Mouse (Mus musculus): ENCODE measurements around the gene Ndufb4.

- TF ChIP-seq CTCF (IDR thresholded peaks at IDR 0.05; ENCODE audit: insufficient read depth, low read depth, low read length) (no peak), POLR2A (IDR thresholded peaks at IDR 0.05; ENCODE audit: insufficient read depth, low read depth, low read length) (no peak)
Measured at GRCm38 (mm10) chr16:37610333-37610732, 43.9 kb downstream of the Ndufb4 start.

All from olfactory bulb, adult 2 months (tissue).